Mouse (Mus musculus) liver, adult 2 months (tissue): Measurements from ENCODE around the gene Kcp. TPM values are rescaled to one million over a fixed set of nuclear protein-coding genes. Genes with fewer than 3 reads are reported as not detected.

ENCODE experiments used
- DNase-seq: peaks from one replicate; pipeline ENCODE4 v3.0.0-alpha.2; 2011; ENCODE audit warnings: low read depth, low spot score; ENCODE audit errors: extremely low read depth
- H3K27ac ChIP-seq: fragments of 200-500 bp; replicated peaks from 2 replicates; pipeline ENCODE4 v1.5.1; 2012; ENCODE audit warnings: low read depth, mild to moderate bottlenecking, control low read depth, inconsistent platforms, low read length; ENCODE audit not compliant: insufficient read depth
- H3K27me3 ChIP-seq: fragments of 200-500 bp; 2 replicates; pipeline ENCODE4 v1.6.1; 2012; ENCODE audit warnings: mild to moderate bottlenecking, moderate library complexity, low read length, inconsistent platforms; ENCODE audit not compliant: control insufficient read depth, insufficient read depth
- H3K36me3 ChIP-seq: fragments of 200-500 bp; 2 replicates; pipeline ENCODE4 v1.6.1; 2012; ENCODE audit warnings: low read length, inconsistent platforms; ENCODE audit not compliant: control insufficient read depth, insufficient read depth
- H3K4me1 ChIP-seq: fragments of 200-500 bp; 2 replicates; pipeline ENCODE4 v1.6.1; 2011; ENCODE audit warnings: low read length; ENCODE audit not compliant: control insufficient read depth, insufficient read depth
- H3K4me3 ChIP-seq: fragments of 200-500 bp; 2 replicates; pipeline ENCODE4 v1.5.1; 2011; ENCODE audit warnings: low read depth, mild to moderate bottlenecking, control low read depth, low read length, moderate library complexity; ENCODE audit not compliant: insufficient read depth
- H3K79me2 ChIP-seq: fragments of 200-500 bp; 2 replicates; pipeline ENCODE4 v1.6.1; 2012; ENCODE audit warnings: inconsistent platforms, mild to moderate bottlenecking, low read length, moderate library complexity; ENCODE audit not compliant: control insufficient read depth, insufficient read depth
- H3K9ac ChIP-seq: fragments of 200-500 bp; 2 replicates; pipeline ENCODE4 v1.6.1; 2012; ENCODE audit warnings: low read depth, mild to moderate bottlenecking, control low read depth, inconsistent platforms, low read length
- CTCF ChIP-seq: fragments of 200-500 bp; IDR thresholded peaks from 2 replicates; pipeline ENCODE4 v1.5.1; 2011; ENCODE audit warnings: low read depth, low read length, control low read depth
- POLR2A ChIP-seq: fragments of 200-500 bp; IDR thresholded peaks from 2 replicates; pipeline ENCODE4 v1.6.1; 2011; ENCODE audit warnings: low read length, control low read depth; ENCODE audit not compliant: insufficient read depth; ENCODE audit errors: extremely low read depth
- WGBS: fragments of 180-500 bp; shearing (Covaris S2); methylation state at CpG from one replicate; pipeline ENCODE4 v1.1.7; 2018; 5-methylcytosine and 5-hydroxymethylcytosine counted together
- polyA plus RNA-seq: library from polyadenylated mRNA; depleted of rRNA; stranded (reverse); fragments of >200 nt; gene quantifications from 2 replicates; pipeline ENCODE4 v1.2.3, GENCODE M21; 2012
- total RNA-seq: library from RNA; depleted of rRNA; stranded (reverse); fragments of >200 nt; gene quantifications from 2 replicates; pipeline ENCODE4 v1.2.3, GENCODE M21; 2014

Gene Kcp
- total and polyA plus RNA-seq, 2 experiments, result 1.8 to 10.2 TPM

DNA sequence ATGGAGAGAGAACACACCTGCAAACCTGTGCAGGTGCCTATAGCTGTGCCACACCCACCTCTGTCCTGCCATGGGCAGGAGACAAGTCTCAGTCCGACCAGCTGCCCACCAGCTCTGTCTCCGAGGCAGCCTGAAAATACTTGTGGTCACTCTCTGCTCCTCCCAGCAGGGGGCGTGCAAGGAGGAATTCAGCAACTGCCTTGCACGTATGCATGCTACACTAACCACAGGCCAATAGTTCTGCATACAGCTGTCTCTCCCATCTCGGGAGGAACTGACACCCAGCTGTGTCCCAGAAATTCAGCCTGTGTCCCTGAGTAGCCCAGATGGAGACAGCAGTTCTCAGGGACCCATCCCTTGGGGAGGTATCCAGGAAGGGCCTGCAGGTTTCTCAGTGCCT is 9.4 kb upstream of the Kcp start:
- no peaks in the 10 kb centered on the region for H3K79me2 ChIP-seq
- H3K4me3 ChIP-seq, result no peak overlapping the region
- no peaks in the 10 kb centered on the region for H3K36me3 ChIP-seq
- no peak overlapping the region; the same call in 1 of the 2 replicates for H3K9ac ChIP-seq
- H3K27me3 ChIP-seq, result no peaks in the 10 kb centered on the region
- peaks cover 14% of the 10 kb centered on the region for H3K4me1 ChIP-seq
- no peak overlapping the region for H3K27ac ChIP-seq
- TF ChIP-seq POLR2A, result no peak
- TF ChIP-seq CTCF, result peak; percentile 92
- no peak for DNase-seq
- WGBS, result 5% methylated on average over 5 of the region's 5 CpGs

DNA sequence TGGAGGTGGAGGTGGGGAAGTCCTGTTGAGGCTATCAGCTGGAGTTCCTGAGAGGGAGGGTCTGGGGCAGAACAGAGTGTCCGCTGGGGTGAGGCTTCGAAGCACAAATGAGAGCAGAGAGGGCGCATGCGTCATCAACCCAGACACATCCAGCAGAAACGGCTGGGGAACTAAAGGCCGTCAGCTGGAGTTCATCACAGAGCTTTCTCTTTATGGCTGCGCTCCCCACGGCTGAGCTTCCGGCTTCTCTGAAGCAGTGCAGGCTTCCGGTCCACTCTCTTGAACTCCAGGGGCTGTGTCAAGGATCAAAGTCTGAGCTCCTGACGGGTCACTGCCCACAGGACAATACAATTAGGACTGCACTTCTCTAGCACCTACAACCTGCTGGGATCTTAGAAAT is 5.5 kb upstream of the Kcp start:
- H3K27ac ChIP-seq, result peak overlapping the region; percentile 95
- no peaks in the 10 kb centered on the region for H3K79me2 ChIP-seq
- under 1% methylated on average over 11 of the region's 11 CpGs for WGBS
- H3K4me1 ChIP-seq, result peaks cover 14% of the 10 kb centered on the region
- TF ChIP-seq POLR2A (0 out of 2 replicates have a peak, but pooled peaks have one; percentile 34), CTCF (no peak)
- peak; percentile 93 for DNase-seq
- H3K4me3 ChIP-seq, result peak overlapping the region; percentile 34
- no peaks in the 10 kb centered on the region for H3K27me3 ChIP-seq
- peak overlapping the region; percentile 65 for H3K9ac ChIP-seq
- no peaks in the 10 kb centered on the region for H3K36me3 ChIP-seq

DNA sequence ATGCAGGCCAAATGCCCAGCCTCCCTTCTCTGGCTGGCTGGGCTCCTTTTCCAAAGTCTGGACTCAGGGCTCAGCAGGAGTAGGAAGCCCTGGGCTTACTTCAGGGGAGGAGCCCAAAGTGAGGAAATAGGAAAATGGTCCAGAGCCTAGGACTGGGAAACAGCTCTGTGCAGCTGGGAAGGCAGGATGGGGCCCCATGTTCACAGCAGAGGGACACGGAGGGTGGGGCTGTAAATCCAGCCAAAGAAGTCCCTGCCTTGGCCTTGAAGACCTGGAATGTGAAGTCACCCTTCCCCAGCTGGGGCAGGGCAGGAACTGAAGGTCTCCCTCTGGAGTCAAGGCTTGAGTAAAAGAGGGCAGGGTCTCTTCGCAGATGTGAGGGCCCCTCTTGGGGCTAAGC is 1.3 kb upstream of the Kcp start:
- TF ChIP-seq POLR2A, result no peak
- no peak for TF ChIP-seq CTCF
- WGBS, result 84% methylated on average over 2 of the region's 2 CpGs
- no peaks in the 10 kb centered on the region for H3K27me3 ChIP-seq

DNA sequence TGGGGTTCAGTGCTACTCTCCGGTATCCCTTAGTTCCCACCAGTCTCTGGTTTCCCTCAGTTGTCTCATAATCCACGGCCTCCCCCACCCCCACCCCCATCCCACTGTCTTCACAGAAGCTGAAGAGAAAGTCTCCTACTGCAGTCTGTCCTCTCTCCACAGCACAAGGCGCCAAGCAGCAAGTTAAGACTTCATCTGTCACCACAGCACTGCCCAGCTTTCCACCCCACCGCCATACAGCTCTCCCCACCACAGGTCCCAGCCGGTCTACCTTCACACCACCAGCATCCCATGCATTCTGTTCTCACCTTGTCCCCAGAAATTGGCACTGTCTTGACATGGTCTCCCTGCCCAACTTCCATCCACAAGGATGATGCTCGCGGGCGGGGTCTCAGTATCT is 918 bp downstream of the Kcp start:
- no peak for DNase-seq
- Histone ChIP-seq H3K27ac (no peak overlapping the region), H3K4me3 (no peak overlapping the region), H3K27me3 (no peaks in the 10 kb centered on the region), H3K4me1 (no peaks in the 10 kb centered on the region; the same call in 1 of the 2 replicates), H3K79me2 (no peaks in the 10 kb centered on the region; the same call in 1 of the 2 replicates), H3K36me3 (no peaks in the 10 kb centered on the region), H3K9ac (no peak overlapping the region)
- TF ChIP-seq CTCF, result no peak
- 65% methylated on average over 8 of the region's 8 CpGs for WGBS

More for the DNA sequence above, 1.3 kb upstream of the Kcp start:
- Histone ChIP-seq H3K4me1 (peaks cover 2% of the 10 kb centered on the region; the same call in 1 of the 2 replicates), H3K27ac (no peak overlapping the region), H3K9ac (no peak overlapping the region), H3K36me3 (no peaks in the 10 kb centered on the region), H3K79me2 (no peaks in the 10 kb centered on the region; the same call in 1 of the 2 replicates), H3K4me3 (no peak overlapping the region)
- no peak for DNase-seq

DNA sequence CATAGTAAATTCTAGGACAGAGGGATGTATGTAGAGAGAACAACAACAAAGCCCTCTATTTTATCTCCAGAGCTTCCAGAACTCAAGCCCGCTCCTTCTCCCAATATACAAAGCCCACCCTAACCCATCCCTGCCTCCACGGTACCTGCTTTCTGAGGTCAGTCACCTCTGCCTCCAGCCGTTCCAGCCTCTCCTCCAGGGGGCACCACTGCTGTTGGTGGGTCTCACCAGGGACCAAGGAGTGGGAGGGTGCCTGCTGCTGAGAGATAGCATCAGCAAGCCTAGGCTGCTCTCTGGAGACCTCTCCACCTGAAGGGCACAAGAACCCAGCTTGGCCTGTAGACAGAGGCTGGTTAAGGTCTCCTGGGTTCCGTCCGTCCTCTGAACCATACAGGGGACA is 2.3 kb downstream of the Kcp start:
- no peak overlapping the region for H3K27ac ChIP-seq
- no peaks in the 10 kb centered on the region for H3K27me3 ChIP-seq
- H3K9ac ChIP-seq, result no peak overlapping the region
- DNase-seq, result no peak
- no peak overlapping the region for H3K4me3 ChIP-seq
- WGBS, result 93% methylated on average over 5 of the region's 5 CpGs
- no peaks in the 10 kb centered on the region; the same call in 1 of the 2 replicates for H3K79me2 ChIP-seq
- no peaks in the 10 kb centered on the region; the same call in 1 of the 2 replicates for H3K4me1 ChIP-seq
- H3K36me3 ChIP-seq, result no peaks in the 10 kb centered on the region
- TF ChIP-seq POLR2A (no peak), CTCF (no peak)

DNA sequence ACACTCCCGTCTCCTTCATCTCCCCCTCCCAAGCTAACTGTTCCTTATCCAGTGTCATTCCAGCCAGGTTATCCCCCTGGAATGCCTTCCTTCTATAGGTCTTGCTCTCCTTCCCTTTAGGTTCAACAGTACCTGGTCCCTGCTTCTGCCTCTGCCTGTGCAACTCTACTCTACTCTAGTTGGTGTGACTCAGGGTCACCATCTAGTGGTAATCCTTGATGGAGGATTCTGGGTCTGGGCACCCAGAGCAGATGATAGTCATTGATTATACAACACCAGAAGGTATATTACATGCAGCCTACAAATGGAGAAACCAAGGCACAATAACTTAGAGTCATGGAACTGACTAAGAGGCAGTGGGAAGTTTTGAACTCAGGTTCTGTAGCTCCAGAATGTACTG is 6.2 kb downstream of the Kcp start:
- DNase-seq, result no peak
- Histone ChIP-seq H3K9ac (no peak overlapping the region), H3K36me3 (no peaks in the 10 kb centered on the region), H3K4me1 (no peaks in the 10 kb centered on the region), H3K4me3 (no peak overlapping the region), H3K27me3 (no peaks in the 10 kb centered on the region), H3K79me2 (no peaks in the 10 kb centered on the region), H3K27ac (no peak overlapping the region)
- WGBS, result 100% methylated on average over 1 of the region's 1 CpGs
- TF ChIP-seq POLR2A (no peak), CTCF (no peak)
